Mouse (Mus musculus) adrenal gland, postnatal 10 days (tissue): ENCODE measurements around the gene Cpm. TPM values are rescaled to one million over a fixed set of nuclear protein-coding genes. Genes with fewer than 3 reads are reported as not detected.
"Not testable (repeated sequence)": the region's sequence is repeated elsewhere in the genome, so short reads cannot be mapped to it uniquely, and the experiment has no call there.

ENCODE experiments used
- DNase-seq: peaks from one replicate; pipeline ENCODE4 v3.0.0; 2021; ENCODE audit warnings: mixed read lengths
- total RNA-seq, 2 experiments: library from RNA; stranded (reverse); gene quantifications; 2 replicates each; pipeline ENCODE4 v1.2.3; 2021

Gene Cpm
- total RNA-seq, 2 experiments from 2014 or later = 18.5 to 19.1 TPM

- no peak for DNase-seq
Measured at GRCm38 (mm10) chr10:117724136-117724718, 94.9 kb downstream of the Cpm start.

- no peak for DNase-seq
Measured at GRCm38 (mm10) chr10:117724804-117725361, 95.6 kb downstream of the Cpm start.

- DNase-seq = no peak
Measured at GRCm38 (mm10) chr10:117725671-117726070, 96.4 kb downstream of the Cpm start.

GRCm38 (mm10) chr10:117726350-117726749, 97.0 kb downstream of the Cpm start:
- DNase-seq = no peak

GRCm38 (mm10) chr10:117726888-117727385, 97.6 kb downstream of the Cpm start:
- DNase-seq = no peak

GRCm38 (mm10) chr10:117727518-117728110, 98.3 kb downstream of the Cpm start:
- DNase-seq = no peak

- DNase-seq = no peak
Measured at GRCm38 (mm10) chr10:117728574-117728973, 99.3 kb downstream of the Cpm start.

- no peak for DNase-seq
Measured at GRCm38 (mm10) chr10:117729139-117729814, 100.0 kb downstream of the Cpm start.

- DNase-seq = no peak
Measured at GRCm38 (mm10) chr10:117730140-117730539, 100.8 kb downstream of the Cpm start.

- no peak for DNase-seq
Measured at GRCm38 (mm10) chr10:117730637-117731203, 101.4 kb downstream of the Cpm start.

GRCm38 (mm10) chr10:117731244-117732101, 102.2 kb downstream of the Cpm start:
- peak; percentile 72 for DNase-seq

- no peak for DNase-seq
Measured at GRCm38 (mm10) chr10:117732184-117732583, 102.9 kb downstream of the Cpm start.

- DNase-seq = no peak
Measured at GRCm38 (mm10) chr10:117732962-117733592, 103.8 kb downstream of the Cpm start.

GRCm38 (mm10) chr10:117733626-117734025, 104.3 kb downstream of the Cpm start:
- not testable (repeated sequence) for DNase-seq

GRCm38 (mm10) chr10:117734104-117734852, 105.0 kb downstream of the Cpm start:
- peak; percentile 44 for DNase-seq

GRCm38 (mm10) chr10:117735396-117735795, 106.1 kb downstream of the Cpm start:
- not testable (repeated sequence) for DNase-seq

GRCm38 (mm10) chr10:117736573-117736972, 107.3 kb downstream of the Cpm start:
- no peak for DNase-seq
